Mouse (Mus musculus) cerebral cortex, adult 2 months (tissue): ENCODE data around the gene Slc12a4.

Experiments used
- WGBS: fragments of 180-500 bp; shearing (Covaris S2); methylation state at CpG from one replicate; pipeline ENCODE4 v1.1.7; 2018; 5-methylcytosine and 5-hydroxymethylcytosine counted together

Gene Slc12a4

GRCm38 (mm10) chr8:105932525-105932924, 33.4 kb downstream of the Slc12a4 start:
- 95% methylated on average over 11 of the region's 11 CpGs for WGBS

DNA sequence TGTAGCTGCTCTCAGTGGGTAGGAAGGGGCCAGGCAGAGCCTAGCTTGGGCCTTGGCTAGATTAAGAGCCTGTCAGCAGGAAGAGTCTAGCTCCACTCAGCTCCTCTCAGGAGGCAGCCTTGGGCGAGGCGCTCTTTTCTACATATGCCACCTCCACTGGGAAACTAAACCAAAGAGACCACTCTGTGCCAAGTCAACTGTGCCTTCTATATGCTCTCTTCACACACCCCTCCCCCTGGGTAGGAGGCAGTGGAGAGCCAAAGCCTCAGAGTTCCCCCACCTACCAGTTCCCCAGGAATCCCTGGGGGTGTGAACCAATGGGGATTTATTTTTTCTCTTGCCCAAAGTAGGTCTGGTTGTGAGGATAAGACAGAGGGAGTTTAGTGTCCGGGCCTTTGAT, 34.6 kb downstream of the Slc12a4 start:
- 51% methylated on average over 3 of the region's 3 CpGs for WGBS

DNA sequence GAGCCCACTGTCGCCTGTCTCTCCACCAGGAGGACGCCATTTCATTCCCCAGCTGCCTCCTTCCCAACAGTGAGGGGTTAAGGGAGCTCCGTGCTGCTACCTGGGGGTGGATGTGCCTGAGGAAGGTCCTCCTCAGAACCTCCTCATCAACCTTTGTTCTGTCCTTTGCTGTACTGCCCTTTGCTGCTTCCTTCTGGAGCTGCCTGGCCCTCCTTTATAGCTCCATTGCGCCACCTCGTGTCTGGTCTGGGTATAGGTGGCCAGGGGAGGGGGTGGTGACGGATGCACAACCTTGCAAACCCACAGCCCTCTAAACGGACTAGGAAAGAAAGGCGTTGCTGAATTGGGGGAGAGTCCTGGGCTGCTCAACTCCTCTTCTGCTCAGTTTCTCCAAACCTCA, 35.3 kb downstream of the Slc12a4 start:
- 18% methylated on average over 8 of the region's 8 CpGs for WGBS

DNA sequence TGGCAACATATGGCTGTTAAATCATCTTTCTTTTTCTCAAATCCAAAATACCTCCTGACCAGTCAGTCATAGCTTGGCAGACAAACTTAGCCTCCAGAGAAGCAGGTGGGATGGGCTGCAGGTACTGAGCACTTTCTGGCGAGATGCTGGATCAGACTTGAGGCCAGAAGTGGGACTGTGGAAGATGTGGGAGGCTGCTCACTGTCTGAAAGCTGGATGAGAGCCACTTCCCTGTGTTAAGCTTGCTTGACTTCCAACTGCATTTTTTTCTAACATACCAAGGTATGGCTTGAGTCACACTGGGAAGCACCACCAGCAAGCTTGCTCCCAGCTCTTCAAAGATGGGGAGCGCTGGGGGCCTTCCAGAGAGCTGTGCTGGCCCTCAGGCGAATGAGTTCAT, 40.8 kb downstream of the Slc12a4 start:
- 53% methylated on average over 3 of the region's 3 CpGs for WGBS

DNA sequence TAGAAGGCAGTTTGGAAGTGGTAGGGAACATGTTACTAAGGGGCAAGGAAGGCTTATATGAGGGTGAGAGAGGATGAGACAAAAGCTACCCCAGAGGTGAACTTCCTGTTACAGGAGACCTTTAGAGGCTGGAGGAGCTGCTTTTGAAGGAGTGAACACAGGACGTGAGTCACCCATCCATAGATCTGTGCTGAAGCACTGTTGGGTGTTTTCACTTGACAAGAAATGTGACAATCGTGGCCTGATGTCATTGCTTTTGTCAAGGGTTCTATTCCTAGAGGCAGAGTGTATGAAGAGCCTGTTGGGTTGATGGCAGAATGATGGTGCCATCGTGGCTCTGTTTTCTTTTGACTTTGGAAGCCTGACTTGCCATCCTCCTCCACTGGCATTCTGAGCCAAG, 46.5 kb downstream of the Slc12a4 start:
- 44% methylated on average over 3 of the region's 3 CpGs for WGBS

DNA sequence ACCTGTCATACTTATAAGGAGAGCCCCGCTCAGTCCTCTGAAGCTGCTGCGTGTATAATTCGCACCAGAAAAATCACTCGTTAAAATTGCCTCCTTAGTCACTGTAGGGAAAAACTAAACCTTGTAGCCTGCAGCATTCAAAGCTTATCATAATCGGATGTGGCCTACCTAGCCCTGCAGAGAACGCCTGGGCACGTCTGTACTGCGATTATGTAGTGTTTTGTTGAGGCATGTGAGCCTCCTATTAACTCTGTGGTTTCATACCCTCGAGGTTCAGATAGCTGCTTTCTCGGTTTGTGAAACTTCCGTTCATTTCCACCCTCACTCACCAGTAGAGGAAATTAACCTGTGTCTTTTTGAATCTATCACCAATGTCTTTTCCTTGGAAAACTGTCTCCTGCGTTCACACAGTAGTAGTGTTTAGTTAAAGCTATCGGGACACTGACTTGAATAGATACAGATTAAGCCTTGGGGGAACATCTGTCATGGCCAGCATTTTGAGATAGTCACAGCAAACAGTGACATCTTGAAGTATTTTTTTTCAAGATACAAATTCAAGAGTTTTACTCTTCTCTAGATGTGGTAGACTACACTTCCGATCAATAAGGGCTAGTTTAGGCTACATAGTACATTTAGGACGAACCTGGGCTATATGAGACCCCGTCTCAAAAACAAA, 64.8 kb downstream of the Slc12a4 start:
- 26% methylated on average over 16 of the region's 16 CpGs for WGBS

DNA sequence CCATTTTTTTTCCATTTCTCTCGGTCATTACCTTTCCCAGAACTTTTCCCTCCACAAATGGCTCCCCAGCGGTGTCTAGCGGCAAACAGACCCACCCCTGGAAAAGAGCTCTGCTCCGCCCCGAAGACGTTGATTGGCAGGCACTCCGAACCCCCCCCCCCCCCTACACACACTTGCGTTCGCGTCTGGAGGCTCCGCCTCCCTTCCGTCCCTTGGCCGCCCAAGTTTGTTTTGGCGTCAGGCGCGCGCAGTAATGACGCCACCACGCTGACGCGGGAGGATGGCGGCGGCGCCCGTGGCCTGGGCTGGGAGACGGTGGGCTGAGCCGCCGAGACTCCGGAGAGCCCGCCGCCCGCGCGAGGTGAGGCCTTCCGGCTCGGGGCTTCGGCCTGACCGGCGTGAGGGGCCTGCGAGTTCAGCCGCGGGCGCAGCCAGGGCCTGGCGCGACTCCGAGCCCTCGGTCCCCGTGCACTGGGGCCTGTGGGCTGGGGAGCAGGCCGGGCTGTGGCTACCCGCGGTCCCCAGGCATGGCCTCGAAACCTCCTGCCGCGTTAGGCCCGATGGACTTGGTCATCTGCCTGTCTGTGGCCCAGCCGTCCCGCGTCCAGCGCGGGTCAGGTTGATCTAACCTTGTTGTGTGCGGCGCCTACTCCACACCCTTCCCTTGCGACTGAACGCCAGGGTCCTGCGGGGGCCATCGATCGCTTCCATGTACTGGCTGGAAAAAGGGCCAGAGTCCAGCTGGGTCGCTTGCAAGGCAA, 65.5 kb downstream of the Slc12a4 start, which contains the start of gene Pskh1:
TSS of gene Pskh1 (plus strand) at position 262 of the 761 bp plus-strand sequence.
- WGBS = under 1% methylated on average over 68 of the region's 68 CpGs

GRCm38 (mm10) chr8:105897801-105898480, 68.0 kb downstream of the Slc12a4 start:
- WGBS = 65% methylated on average over 9 of the region's 9 CpGs
